Mouse (Mus musculus) heart, embryonic 11.5 days (tissue): Measurements from ENCODE around the gene Pfdn6. TPM values are rescaled to one million over a fixed set of nuclear protein-coding genes. Genes with fewer than 3 reads are reported as not detected.

Experiments used
- ATAC-seq: fragments of 200-750 bp; cut with Nextera tagmentation; replicated peaks from 2 replicates; pipeline ENCODE4 v1.8.0; 2017; ENCODE audit warnings: moderate library complexity; ENCODE audit not compliant: insufficient number of reproducible peaks, low FRiP score, low TSS enrichment
- H3K27ac ChIP-seq: fragments of 300-500 bp; sonication (generic); 2 replicates; pipeline ENCODE4 v1.5.1; 2014; ENCODE audit warnings: mild to moderate bottlenecking, low read depth, low read length
- H3K27me3 ChIP-seq: fragments of 300-500 bp; sonication (generic); 2 replicates; pipeline ENCODE4 v1.6.1; 2014; ENCODE audit warnings: mild to moderate bottlenecking, low read length, mixed read lengths; ENCODE audit not compliant: control insufficient read depth, insufficient read depth
- H3K36me3 ChIP-seq: fragments of 300-500 bp; sonication (generic); 2 replicates; pipeline ENCODE4 v1.6.1; 2014; ENCODE audit warnings: mild to moderate bottlenecking, low read length, moderate library complexity, mixed read lengths; ENCODE audit not compliant: control insufficient read depth, insufficient read depth
- H3K4me1 ChIP-seq: fragments of 300-500 bp; sonication (generic); 2 replicates; pipeline ENCODE4 v1.6.1; 2014; ENCODE audit warnings: low read length; ENCODE audit not compliant: control insufficient read depth, insufficient read depth
- H3K4me2 ChIP-seq: fragments of 300-500 bp; sonication (generic); 2 replicates; pipeline ENCODE4 v1.6.1; 2014; ENCODE audit warnings: mild to moderate bottlenecking, moderate library complexity
- H3K4me3 ChIP-seq: fragments of 300-500 bp; sonication (generic); 2 replicates; pipeline ENCODE4 v1.5.1; 2014; ENCODE audit warnings: low read depth, low read length
- H3K9ac ChIP-seq: fragments of 300-500 bp; sonication (generic); 2 replicates; pipeline ENCODE4 v1.6.1; 2014; ENCODE audit warnings: mild to moderate bottlenecking, low read depth, low read length, moderate library complexity
- H3K9me3 ChIP-seq: fragments of 300-500 bp; sonication (generic); replicated peaks from 2 replicates; pipeline ENCODE4 v1.6.1; 2016; ENCODE audit warnings: low read length; ENCODE audit not compliant: control insufficient read depth
- WGBS: fragments of 180-500 bp; shearing (Covaris S2); extraction: QIAGEN DNeasy Blood & Tissue Kit; methylation state at CpG from one replicate; pipeline ENCODE4 v1.1.7; 2014; ENCODE audit not compliant: insufficient replicate concordance; 5-methylcytosine and 5-hydroxymethylcytosine counted together
- polyA plus RNA-seq: library from polyadenylated mRNA; unstranded; fragments of >200 nt; fragmentation: Nextera tagmentation; extraction: Ambion mirVana; gene quantifications from 2 replicates; pipeline ENCODE4 v1.2.1, GENCODE M21; 2014

Pfdn6 gene
- polyA plus RNA-seq, 1 experiment from 2014 or later: 151 TPM

- Histone ChIP-seq H3K9ac (no peak overlapping the region), H3K27ac (no peak overlapping the region), H3K4me1 (peaks cover 5% of the 10 kb centered on the region), H3K27me3 (peaks cover 22% of the 10 kb centered on the region), H3K4me3 (no peak overlapping the region), H3K4me2 (no peak overlapping the region), H3K36me3 (no peaks in the 10 kb centered on the region), H3K9me3 (no peaks in the 10 kb centered on the region)
- ATAC-seq: no peak
- WGBS: 54% methylated on average over 3 of the region's 3 CpGs
These were observed 33.4 kb upstream of the Pfdn6 start for GRCm38 (mm10) chr17:33973572-33973971.

- no peak overlapping the region for H3K4me2 ChIP-seq
- peaks cover 13% of the 10 kb centered on the region for H3K27me3 ChIP-seq
- H3K4me3 ChIP-seq: no peak overlapping the region
- H3K4me1 ChIP-seq: no peaks in the 10 kb centered on the region
- no peak overlapping the region for H3K9ac ChIP-seq
- no peak for ATAC-seq
- no peaks in the 10 kb centered on the region for H3K36me3 ChIP-seq
- no peaks in the 10 kb centered on the region for H3K9me3 ChIP-seq
- 0% methylated on average over 1 of the region's 1 CpGs for WGBS
- H3K27ac ChIP-seq: no peak overlapping the region
These were observed 32.5 kb upstream of the Pfdn6 start for GRCm38 (mm10) chr17:33972691-33973090.

- ATAC-seq: no peak
- H3K4me3 ChIP-seq: no peak overlapping the region
- H3K9ac ChIP-seq: no peak overlapping the region
- H3K27me3 ChIP-seq: no peaks in the 10 kb centered on the region
- H3K9me3 ChIP-seq: no peaks in the 10 kb centered on the region
- H3K4me1 ChIP-seq: no peaks in the 10 kb centered on the region
- no peak overlapping the region for H3K4me2 ChIP-seq
- 64% methylated on average over 4 of the region's 4 CpGs for WGBS
- no peaks in the 10 kb centered on the region for H3K36me3 ChIP-seq
- no peak overlapping the region for H3K27ac ChIP-seq
These were observed 29.3 kb upstream of the Pfdn6 start for GRCm38 (mm10) chr17:33969394-33969793.

GRCm38 (mm10) chr17:33968927-33969326 is 28.8 kb upstream of the Pfdn6 start:
- no peak for ATAC-seq
- Histone ChIP-seq H3K9me3 (no peaks in the 10 kb centered on the region), H3K27me3 (no peaks in the 10 kb centered on the region), H3K9ac (no peak overlapping the region), H3K4me3 (no peak overlapping the region), H3K4me2 (no peak overlapping the region), H3K27ac (no peak overlapping the region), H3K4me1 (no peaks in the 10 kb centered on the region), H3K36me3 (no peaks in the 10 kb centered on the region)
- 30% methylated on average over 5 of the region's 5 CpGs for WGBS

GRCm38 (mm10) chr17:33968489-33968888 is 28.3 kb upstream of the Pfdn6 start:
- no peak overlapping the region for H3K27ac ChIP-seq
- no peaks in the 10 kb centered on the region for H3K27me3 ChIP-seq
- peaks cover under 1% of the 10 kb centered on the region; the same call in 1 of the 2 replicates for H3K36me3 ChIP-seq
- no peaks in the 10 kb centered on the region for H3K4me1 ChIP-seq
- no peaks in the 10 kb centered on the region for H3K9me3 ChIP-seq
- no peak overlapping the region for H3K9ac ChIP-seq
- peak; percentile 40; the same call in 1 of the 2 replicates for ATAC-seq
- 3% methylated on average over 9 of the region's 9 CpGs for WGBS
- no peak overlapping the region for H3K4me3 ChIP-seq
- H3K4me2 ChIP-seq: no peak overlapping the region

- no peak for ATAC-seq
- H3K9ac ChIP-seq: no peak overlapping the region
- no peaks in the 10 kb centered on the region for H3K4me1 ChIP-seq
- H3K27me3 ChIP-seq: no peaks in the 10 kb centered on the region
- no peaks in the 10 kb centered on the region for H3K9me3 ChIP-seq
- H3K4me3 ChIP-seq: no peak overlapping the region
- WGBS: 85% methylated on average over 16 of the region's 16 CpGs
- no peak overlapping the region for H3K27ac ChIP-seq
- H3K36me3 ChIP-seq: peaks cover 6% of the 10 kb centered on the region; the same call in 1 of the 2 replicates
- no peak overlapping the region for H3K4me2 ChIP-seq
These were observed 25.9 kb upstream of the Pfdn6 start for GRCm38 (mm10) chr17:33965846-33966550.

GRCm38 (mm10) chr17:33965082-33965845 is 25.1 kb upstream of the Pfdn6 start:
- H3K4me1 ChIP-seq: no peaks in the 10 kb centered on the region
- peaks cover 6% of the 10 kb centered on the region; the same call in 1 of the 2 replicates for H3K36me3 ChIP-seq
- H3K27me3 ChIP-seq: no peaks in the 10 kb centered on the region
- H3K9ac ChIP-seq: no peak overlapping the region
- H3K4me3 ChIP-seq: no peak overlapping the region
- H3K27ac ChIP-seq: no peak overlapping the region
- ATAC-seq: no peak
- H3K9me3 ChIP-seq: no peaks in the 10 kb centered on the region
- no peak overlapping the region for H3K4me2 ChIP-seq
- 88% methylated on average over 17 of the region's 17 CpGs for WGBS

- 89% methylated on average over 7 of the region's 7 CpGs for WGBS
- no peak for ATAC-seq
- Histone ChIP-seq H3K4me1 (no peaks in the 10 kb centered on the region), H3K4me3 (no peak overlapping the region), H3K9me3 (no peaks in the 10 kb centered on the region), H3K27me3 (no peaks in the 10 kb centered on the region), H3K27ac (no peak overlapping the region), H3K36me3 (peaks cover 6% of the 10 kb centered on the region; the same call in 1 of the 2 replicates), H3K4me2 (no peak overlapping the region), H3K9ac (no peak overlapping the region)
These were observed 22.7 kb upstream of the Pfdn6 start for GRCm38 (mm10) chr17:33962876-33963275.
